Mouse (Mus musculus) bone marrow macrophage, adult 2 months (primary cell): ENCODE results near the gene Cd36.

Experiments used
- CTCF ChIP-seq: IDR thresholded peaks from 2 replicates; pipeline ENCODE4 v1.5.1; 2012; ENCODE audit warnings: low read depth, mild to moderate bottlenecking, low read length, moderate library complexity
- POLR2A ChIP-seq: IDR thresholded peaks from 2 replicates; pipeline ENCODE4 v1.6.1; 2012; ENCODE audit warnings: mild to moderate bottlenecking, low read depth, low read length, borderline replicate concordance

DNA sequence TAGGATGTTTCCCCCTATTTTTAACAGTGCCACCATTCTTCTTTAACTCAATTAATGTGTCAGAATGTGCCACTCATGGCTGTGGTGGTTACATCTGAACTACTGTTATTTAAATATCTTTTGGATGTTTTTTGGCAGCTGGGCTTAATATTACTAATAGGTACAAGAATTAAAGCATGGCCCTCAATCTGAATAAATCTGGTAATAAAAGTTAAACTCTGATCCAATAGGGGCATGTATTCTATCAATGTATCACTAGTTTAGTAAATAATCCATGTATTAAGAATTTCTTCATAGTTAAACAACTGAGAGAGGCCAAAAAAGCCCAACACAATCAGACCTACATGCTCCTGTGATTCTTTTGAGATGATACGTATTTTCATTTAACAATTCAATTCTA, 690 bp upstream of the Cd36 start:
- TF ChIP-seq POLR2A (no peak), CTCF (no peak)
